Mouse (Mus musculus): ENCODE measurements around the gene Ilf3.

Gene Ilf3

DNA sequence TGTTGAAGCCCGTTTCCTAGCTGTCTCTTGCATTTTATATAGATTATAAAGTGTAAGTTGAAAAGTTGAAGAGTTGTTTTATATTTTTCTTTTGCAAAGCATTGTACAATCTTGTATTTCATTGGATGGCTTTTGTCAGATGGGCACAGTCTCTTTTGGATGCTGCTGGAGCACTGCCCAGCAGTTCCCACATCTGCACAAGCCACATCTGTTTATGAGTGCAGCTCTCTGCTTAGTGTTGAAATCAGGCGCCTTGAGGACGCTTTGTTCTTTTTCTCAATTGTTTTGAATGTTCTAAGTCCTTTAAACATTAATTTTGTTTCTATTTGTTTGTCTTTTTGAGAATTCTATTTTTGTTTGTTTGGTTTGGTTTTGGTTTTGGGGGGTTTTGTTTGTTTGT lies 70.5 kb downstream of the Ilf3 start:
- no peak for DNase-seq (ENCODE audit: low spot score in 2 of 2)

DNA sequence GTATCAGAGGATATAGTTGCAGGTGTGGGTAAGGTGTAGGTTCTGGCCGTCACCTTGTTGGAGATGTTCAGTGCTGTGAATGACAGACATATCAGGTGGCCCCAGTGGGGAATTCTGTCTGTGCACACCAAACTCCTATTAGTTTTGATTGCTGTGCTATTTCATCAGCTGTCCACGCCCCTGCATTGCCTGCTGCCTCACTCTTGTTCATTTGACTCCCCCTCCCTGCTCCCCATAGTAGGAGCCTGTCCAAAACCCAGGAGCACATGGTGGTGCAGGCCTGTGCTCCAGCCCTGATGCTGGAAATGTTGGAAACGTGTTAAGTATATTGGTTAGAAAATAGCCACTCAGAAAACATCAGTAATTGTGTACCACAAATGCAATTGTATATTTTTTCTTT lies 71.8 kb downstream of the Ilf3 start:
- no peak for DNase-seq (ENCODE audit: low spot score in 2 of 2)

DNA sequence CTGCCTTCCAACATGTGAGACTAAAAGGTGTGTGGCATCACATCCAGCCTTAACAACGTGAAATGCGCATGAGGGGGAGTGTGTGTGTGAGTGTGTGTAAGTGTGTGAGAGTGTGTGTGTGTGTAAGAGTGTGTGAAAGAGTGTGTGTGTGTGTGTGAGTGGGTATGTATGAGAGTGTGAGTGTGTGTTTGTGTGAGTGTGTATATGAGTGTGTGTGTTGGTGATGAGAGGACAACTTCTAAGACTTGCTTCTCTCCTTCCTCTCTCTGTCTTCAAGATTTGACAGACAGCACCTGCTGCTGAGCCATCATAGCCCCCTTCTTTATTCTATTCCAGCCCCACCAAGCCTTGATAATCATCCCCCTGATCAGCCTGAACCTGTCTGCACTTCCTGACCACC lies 72.2 kb downstream of the Ilf3 start:
- DNase-seq (ENCODE audit: low spot score in 2 of 2), result no peak

DNA sequence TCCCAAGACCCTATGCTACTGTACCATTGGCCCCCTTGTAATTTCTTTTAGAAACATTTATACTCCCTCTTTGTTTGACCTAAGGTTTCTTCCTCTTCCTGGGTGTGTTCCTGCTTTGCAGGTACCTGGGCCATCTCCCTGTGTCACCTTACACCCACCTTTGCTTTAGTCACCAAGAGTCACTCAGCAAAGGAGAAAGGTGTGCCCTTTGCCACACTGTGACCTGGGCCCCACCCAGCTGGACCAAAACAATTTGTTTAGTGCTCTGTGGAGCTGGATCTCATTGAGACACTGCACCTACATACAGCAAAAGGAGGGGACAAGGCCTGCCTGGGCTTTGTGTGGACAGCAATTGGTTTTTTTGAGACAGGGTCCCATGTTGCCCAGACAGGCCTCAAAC lies 72.7 kb downstream of the Ilf3 start:
- no peak for DNase-seq (ENCODE audit: low spot score in 2 of 2)

DNA sequence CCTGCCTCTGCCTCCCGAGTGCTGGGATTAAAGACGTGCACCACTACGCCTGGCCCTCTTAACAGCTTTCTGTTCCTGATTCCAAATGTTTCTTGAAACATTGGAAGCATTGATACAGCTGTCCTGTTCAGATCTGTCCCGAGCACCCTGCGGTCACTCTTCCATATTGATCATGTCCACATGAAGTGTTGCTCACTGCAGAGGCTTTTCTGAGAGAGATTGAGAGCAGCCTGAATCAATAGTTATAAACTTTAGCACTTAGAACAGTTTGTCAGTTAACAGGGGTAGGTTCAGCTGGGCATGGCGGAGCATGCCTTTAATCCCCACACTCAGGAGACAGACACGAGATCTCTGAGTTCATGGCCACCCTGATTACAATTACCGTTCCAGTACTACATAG lies 76.2 kb downstream of the Ilf3 start:
- DNase-seq (ENCODE audit: low spot score in 2 of 2), result no peak

DNA sequence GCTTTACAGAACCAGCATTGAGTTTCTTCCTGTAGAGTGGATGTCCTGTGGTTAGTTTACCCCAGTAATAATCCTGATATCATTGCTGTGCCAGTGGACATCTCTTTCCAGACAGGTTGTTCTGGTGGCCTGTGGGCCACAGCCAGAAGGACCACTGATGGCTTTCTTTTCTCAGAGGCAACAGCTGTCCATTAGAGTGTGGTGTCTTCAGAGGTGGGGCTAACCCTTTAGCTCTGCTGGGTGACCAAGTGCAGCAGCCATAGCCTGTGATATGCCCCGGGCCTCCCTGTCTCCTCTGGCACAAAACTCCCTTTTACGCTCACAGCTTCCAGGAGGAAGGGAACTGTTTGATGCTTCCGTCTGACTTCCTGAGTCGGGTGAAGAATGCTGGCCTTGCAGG lies 76.9 kb downstream of the Ilf3 start:
- DNase-seq (ENCODE audit: low spot score in 2 of 2), result no peak

DNA sequence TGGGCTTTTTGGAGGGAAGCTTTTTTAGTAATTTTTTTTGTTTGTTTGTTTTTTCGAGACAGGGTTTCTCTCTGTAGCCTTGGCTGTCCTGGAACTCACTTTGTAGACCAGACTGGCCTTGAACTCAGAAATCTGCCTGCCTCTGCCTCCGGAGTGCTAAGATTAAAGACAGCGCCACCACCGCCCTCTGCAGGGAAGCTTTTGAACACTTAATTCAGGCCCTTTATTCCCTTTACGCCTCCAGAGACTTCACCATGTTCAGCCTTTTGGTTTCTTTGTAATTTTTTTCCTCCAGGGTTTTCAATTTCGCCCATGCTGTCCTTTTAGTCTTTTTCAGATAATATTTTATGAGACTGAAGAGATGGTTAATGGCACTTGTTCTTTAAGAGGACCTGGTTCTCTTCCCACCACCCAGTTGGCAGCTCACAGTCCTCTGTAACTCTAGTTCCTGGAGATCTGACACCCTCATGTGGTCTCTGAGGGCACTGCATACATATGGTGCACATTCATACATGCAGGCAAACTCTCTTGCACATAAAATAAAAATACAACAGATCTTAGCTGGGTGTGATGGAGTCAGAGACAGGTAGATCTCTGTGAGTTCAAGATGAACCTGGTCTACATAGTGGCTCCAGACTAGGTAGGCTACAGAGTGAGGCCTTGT lies 77.5 kb downstream of the Ilf3 start:
- no peak for DNase-seq (ENCODE audit: low spot score in 2 of 2)

DNA sequence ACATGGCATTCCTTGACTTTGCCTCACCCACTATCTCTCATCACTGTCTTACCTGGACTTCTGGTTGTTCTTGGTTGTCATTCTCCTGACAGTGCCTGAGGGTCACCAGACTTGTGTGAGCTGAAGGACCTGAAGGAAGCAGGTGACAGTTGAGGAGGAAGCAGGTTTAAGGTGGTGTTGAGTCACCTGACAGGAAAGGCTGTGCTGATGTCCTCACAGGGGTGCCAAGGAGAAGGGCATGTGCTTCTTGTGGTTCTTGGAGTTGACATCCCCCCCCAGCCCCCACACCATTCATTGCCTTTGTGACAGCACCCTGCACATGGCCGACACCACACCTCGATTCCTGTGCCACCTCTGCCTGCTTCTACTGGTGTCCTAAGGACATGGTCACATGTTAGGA lies 80.1 kb downstream of the Ilf3 start:
- DNase-seq (ENCODE audit: low spot score in 2 of 2), result peak; percentile 18 to 23

DNA sequence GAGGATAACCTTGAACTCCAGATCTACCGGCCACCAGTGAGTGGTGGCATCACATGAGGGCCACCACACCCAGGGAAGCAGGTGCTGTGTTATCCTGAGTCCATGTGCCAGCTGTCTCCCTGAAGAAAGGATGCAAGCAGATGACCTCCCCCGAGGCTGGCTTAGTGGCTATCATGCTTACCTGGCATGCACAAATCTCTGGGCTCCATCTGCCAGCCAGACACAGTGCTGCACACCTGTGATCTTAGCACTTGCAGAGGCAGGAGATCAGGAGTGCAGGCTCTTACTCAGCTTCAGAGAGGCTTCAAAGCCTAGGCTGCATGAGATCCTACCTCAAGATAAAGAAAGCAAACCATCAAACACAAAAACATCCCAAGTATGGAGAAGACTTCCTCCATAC lies 82.0 kb downstream of the Ilf3 start:
- DNase-seq (ENCODE audit: low spot score in 2 of 2), result no peak

DNA sequence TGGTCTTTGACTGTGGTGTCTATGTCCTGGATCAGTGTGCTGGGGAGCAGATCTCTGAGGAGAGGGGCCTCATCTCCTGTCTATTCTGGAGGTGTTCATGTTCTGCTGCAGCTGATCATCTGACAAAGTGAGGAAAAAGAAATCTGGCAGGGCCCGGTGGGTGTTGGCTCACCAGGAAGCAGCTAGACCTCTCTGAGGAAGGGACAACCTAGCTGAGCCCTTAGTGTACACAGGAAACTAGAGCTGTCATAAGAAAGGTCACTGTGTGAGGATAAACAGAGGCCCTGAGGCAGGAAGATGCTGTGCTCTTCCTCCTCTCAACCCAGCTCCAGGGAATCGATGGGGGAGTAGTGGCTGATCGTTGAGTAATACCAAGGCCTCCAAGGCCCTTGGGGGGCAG lies 82.6 kb downstream of the Ilf3 start:
- peak; percentile 17 to 37 for DNase-seq (ENCODE audit: low spot score in 2 of 2)

DNA sequence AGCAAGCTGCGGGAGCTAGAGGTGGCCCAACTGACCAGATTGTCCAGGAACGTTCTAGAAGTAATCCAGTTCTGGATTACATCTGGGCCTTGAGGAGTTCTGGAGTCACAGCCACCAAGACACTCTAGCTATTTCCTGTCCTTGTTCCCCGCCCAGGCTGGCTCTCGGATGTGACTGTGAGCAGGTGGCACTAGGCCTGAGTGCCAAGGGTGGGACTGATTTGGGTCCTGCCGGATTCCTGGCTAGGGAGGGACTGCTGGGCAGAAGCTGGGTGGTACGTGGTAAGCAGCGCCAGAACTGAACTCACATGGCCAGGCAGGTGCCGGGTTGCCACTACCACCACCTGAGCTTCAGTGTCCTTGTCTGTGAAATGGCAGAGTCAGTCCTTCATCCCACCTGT lies 83.7 kb downstream of the Ilf3 start:
- DNase-seq (ENCODE audit: low spot score in 2 of 2), result no peak

DNA sequence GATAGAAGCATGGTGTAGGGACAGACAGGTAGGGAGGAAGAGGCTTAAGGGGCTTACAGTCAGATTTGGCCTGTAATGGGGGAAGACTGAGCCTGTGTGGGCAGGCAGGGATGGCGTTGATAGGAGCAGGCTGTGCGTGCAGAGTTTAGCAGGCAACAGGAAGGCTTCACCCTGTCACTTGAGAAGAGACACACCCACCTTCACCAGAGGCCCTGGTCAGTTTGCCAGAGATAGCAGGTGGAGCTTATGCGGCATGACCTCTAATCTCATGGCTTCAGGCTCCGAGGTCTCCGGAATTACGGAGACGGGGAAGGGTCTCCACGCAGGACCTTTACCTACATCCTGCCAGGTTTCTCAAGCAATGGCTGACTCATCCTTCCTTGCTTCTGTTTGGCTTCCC lies 84.2 kb downstream of the Ilf3 start:
- no peak for DNase-seq (ENCODE audit: low spot score in 2 of 2)

DNA sequence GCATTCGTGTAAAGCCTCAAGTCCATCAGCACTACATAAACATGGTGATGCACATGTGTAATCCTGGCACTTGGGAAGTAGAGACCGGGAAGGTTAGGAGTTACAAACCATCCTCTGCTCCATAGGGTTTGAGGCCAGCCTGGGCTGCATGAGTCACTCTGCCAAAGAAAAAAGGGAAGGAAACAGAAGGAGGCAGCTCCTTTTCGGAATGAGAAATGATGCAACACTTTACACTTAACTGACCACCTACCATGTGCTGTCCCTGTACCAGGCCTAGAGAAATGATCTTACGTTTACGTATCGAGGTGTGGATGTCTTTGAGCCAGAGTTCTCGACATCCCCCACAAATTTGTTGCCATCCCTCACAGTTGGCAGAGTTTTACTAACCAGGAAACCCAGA lies 85.3 kb downstream of the Ilf3 start:
- DNase-seq (ENCODE audit: low spot score in 2 of 2), result no peak

DNA sequence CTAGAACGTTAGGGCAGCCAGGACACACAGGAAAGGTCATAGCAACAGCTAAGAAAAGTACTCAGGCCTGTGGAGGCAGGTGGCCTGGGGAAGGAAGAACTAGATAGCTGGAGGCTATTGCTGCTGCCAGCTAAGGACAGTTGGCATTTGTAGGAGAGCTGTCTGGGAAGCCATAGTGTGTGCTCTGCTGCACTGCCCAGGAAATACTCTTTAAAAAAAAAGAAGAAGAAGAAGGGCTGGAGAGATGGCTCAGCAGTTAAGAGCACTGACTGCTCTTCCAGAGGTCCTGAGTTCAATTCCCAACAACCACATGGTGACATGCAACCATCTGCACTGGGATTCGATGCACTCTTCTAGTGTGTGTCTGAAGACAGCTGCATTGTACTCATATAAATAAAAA lies 85.8 kb downstream of the Ilf3 start:
- no peak for DNase-seq (ENCODE audit: low spot score in 2 of 2)

DNA sequence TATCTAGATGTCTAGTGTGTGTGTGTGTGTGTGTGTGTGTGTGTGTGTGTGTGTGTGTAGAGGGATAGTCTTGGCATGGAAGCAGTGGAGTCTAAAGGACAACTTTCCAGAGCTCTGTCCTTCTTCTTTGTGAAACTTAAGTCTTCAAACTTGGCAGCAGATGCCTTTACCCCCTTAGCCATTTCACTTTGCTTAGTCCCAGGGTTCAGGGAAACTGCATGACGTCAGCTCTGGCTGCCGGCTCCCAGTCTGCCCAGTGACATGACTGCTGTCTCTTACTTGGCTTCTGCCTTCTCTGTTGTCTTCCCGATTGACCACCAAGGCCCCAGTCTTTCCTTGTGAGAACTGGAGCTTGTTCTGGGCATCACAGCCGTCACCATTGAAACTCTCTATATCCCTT lies 86.9 kb downstream of the Ilf3 start:
- no peak for DNase-seq (ENCODE audit: low spot score in 2 of 2)
